Mouse (Mus musculus) lung, postnatal 14 days (tissue): ENCODE measurements around the gene Olfr1410.

Source experiments
- DNase-seq: peaks from one replicate; pipeline ENCODE4 v3.0.0; 2021

Gene Olfr1410

GRCm38 (mm10) chr1:92605482-92605881 is at the start of gene Olfr1410:
Gene Olfr1410 (plus strand): TSS chr1:92605782.
- DNase-seq: no peak

DNA sequence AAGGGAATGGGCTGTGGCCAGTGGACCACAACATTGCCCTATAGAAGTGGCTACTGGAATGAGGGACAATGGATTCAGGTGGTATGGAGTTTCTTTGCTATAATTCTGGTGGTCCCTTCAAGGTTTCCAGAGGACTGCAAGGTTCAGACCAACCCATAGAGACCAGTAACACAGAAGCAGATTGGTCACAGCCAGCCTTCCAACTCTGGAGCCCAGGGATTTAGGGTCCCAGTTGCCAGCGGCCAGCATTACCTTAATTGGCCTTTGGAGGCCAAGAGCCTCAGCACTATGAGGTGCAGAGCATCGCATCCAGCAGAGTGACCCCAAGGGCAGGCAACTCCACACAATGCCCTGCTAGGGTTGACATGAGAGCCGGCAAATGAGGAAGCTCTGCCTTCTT is 34.6 kb upstream of the Olfr1410 start, which contains the start of gene Olfr1413:
Gene Olfr1413 (plus strand): TSS at position 301 of the 400 bp plus-strand sequence.
- DNase-seq: no peak

GRCm38 (mm10) chr1:92585479-92585878 is 20.1 kb upstream of the Olfr1410 start, which contains the start of gene Olfr1412:
Gene Olfr1412 (plus strand): TSS chr1:92585779.
- no peak for DNase-seq

GRCm38 (mm10) chr1:92594111-92594510 is 11.5 kb upstream of the Olfr1410 start, which contains the start of gene Olfr1411:
Gene Olfr1411 (plus strand): TSS chr1:92594411.
- DNase-seq: no peak

DNA sequence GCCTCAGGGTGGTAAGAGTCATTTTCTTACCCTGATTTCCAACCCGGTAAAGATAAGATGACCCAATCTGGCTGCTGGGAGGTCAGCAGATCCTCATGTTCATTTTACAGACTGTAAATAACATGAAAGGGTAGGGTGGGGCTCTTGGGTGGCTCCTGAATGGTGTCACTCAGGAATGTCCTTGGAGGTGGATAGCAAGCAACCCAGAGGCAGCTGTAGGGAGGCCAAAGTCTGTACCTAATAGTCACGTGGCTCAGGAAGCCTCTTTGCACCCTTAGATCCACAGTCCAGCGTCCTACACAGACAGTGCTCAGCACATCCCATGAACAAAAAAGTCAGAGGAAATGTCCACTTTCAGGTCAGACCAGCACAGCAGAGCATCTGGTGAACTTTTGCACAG is 9.6 kb upstream of the Olfr1410 start:
- DNase-seq: no peak

GRCm38 (mm10) chr1:92607711-92608110 is 2.1 kb downstream of the Olfr1410 start:
- no peak for DNase-seq

- peak; percentile 66 for DNase-seq
These were observed 5.4 kb downstream of the Olfr1410 start for GRCm38 (mm10) chr1:92611008-92611407.

DNA sequence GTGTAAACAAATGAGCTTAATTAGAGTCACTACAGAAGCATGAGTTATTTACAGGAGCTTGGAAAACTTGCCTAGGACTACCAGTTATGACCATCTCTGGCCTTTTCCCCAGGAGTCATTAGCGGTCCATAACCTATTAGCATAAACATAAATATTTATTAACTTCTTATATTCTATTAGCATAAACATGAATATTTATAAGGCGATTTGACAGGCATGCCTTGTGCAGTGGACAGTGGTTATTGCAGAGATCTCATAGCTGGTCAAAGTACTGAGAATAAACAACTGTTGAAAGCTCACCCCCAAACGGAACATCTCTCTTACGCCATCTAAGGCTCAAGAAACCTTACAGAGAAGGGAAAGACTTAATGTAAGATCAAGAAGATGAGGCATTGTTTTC is 7.6 kb downstream of the Olfr1410 start:
- no peak for DNase-seq

- no peak for DNase-seq
These were observed 8.9 kb downstream of the Olfr1410 start for GRCm38 (mm10) chr1:92614516-92614915.

- DNase-seq: no peak
These were observed 10.5 kb downstream of the Olfr1410 start for GRCm38 (mm10) chr1:92616046-92616445.

- DNase-seq: no peak
These were observed 11.9 kb downstream of the Olfr1410 start, which contains the start of gene Olfr12 for GRCm38 (mm10) chr1:92617488-92617887. Gene Olfr12 (plus strand): TSS chr1:92617788.

GRCm38 (mm10) chr1:92618360-92618759 is 12.8 kb downstream of the Olfr1410 start:
- no peak for DNase-seq

- DNase-seq: no peak
These were observed 22.6 kb downstream of the Olfr1410 start for GRCm38 (mm10) chr1:92628227-92628626.

DNA sequence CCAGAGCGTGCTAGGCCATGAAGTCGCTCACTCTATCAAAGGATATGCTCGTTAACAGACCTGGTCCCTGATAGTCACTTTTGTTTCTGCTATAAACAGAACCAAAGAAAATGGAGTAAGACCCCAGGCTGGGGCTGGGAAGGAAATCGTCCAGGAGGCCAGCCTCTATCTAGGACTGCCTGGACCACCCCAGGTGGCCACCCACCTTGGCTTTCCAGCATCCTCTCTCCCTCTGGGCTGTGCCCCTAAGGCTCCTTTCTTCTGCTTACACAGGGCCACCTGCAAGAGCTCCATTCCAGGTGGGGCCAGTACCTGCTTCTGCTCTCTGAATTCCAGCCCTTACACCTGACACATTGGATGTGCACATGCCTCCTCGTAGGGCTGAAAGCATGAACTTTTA is 26.6 kb downstream of the Olfr1410 start:
- no peak for DNase-seq

DNA sequence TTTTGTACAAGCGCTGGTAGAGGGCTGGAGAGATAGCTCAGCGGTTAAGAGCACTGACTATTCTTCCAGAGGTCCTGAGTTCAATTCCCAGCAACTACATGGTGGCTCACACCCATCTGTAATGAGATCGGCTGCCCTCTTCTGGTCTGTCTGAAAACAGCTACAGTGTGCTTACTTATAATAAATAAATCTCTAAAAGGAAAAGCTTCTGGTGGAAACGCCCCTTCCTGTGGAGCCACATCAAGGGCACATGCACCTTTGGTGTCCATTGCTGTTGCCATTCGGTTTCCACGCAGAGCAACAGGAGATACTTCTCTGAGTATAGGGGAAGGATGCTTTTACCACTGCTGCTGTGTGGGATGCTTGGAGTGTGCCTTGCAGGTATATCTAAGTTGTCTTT is 27.4 kb downstream of the Olfr1410 start:
- DNase-seq: no peak

- DNase-seq: no peak
These were observed 28.1 kb downstream of the Olfr1410 start for GRCm38 (mm10) chr1:92633726-92634125.

DNA sequence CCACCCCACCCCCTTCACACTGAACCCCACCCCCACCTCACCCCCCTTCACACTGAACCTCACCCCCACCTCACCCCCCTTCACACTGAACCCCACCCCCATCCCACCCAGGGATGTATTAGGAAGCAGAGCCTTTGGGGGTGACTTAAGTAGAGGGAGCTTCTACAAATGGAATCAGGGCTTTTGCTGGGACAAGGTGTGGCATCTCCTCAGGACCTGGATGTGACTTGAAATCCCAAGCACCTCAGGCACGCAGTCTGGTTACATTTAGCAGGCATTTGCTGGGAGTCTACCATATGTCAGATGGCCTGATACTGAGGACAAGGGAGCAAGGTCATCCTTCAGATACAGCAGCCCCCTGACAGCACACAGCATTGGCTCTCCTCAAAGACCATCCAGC is 29.0 kb downstream of the Olfr1410 start:
- no peak for DNase-seq

DNA sequence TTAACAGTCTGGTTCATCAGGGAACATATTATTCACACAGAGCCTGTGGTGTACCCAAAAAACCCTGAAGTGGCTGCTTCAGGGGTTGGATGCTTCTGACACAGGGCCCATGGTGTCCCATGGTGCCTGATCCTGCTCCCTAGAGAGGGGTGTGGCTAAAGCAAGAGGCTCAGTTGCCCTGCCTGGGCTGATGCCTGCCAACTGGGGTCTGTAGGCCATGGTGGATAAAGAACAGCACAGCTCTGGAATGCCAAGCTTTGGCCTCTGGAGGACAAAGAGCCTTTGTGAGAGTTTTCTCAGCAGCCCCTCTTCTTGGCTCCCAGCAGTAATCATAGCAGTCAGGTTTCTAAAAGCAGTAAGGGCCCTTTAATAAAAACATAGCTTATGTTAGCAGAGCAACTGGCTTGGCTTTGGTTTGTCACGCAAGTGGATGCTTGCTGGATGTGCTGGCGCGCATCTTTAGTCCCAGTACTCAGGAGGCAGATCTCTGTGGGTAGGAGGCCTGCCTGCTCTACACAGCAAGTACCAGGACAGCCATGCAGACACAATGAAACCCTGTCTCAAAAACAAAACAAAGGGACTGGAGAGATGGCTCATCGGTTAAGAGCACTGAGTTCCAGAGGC is 29.5 kb downstream of the Olfr1410 start:
- DNase-seq: no peak

GRCm38 (mm10) chr1:92636015-92636414 is 30.4 kb downstream of the Olfr1410 start:
- no peak for DNase-seq

- DNase-seq: no peak
These were observed 31.1 kb downstream of the Olfr1410 start for GRCm38 (mm10) chr1:92636676-92637075.

DNA sequence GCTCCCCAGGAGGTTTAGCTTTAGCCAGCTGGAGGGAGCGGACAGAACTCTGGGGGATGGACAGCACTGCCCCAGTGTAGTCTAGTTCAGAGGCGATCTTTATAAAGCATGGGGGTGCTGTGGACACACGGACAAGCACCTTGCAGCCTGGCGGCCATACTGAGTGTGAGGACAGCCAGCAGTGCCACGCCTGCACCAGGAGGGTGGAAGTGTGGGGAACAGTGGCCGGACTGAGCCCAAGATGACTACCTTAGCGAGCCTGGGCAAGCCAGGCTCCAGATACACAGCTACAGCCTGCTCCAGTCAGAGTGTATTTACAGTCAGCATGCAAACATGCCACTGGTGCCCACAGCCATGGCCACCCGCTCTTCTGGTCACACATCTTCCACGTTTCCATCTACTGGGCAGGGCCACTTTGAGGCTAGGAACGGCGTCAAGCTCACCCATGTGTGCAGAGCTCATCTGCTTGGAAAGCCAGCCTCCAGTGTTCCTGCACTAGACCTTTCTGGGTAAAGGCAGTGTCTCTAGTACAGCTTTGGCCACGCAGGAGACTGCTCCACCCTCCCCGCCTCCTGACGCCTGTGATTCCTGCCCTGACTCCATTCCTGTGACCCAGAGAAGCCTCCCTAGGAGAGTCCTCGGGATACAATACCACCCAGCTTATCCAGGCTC is 32.1 kb downstream of the Olfr1410 start:
- DNase-seq: no peak

DNA sequence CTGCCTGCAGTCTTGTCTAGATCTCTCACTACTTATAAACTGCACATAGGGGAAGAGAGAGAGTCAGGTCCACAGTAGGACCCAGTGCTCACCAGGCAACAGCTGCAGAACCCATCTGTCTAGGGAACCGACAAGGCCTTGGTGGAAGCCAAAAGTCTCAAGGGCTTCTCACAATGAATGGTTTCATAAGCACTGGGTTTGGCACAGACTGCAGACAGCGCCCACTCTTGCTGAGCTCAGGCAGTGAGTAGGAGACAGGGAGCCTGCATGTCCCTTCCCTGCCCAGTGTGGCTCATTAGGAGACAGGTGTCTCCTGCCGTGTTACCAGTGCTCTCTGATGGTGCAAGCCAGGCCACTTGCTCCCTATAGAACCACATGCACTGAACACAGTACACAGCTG is 32.6 kb downstream of the Olfr1410 start:
- no peak for DNase-seq

- no peak for DNase-seq
These were observed 33.2 kb downstream of the Olfr1410 start for GRCm38 (mm10) chr1:92638736-92639135.

GRCm38 (mm10) chr1:92640393-92640792 is 34.8 kb downstream of the Olfr1410 start:
- DNase-seq: no peak
